Mouse (Mus musculus) adrenal gland, postnatal 10 days (tissue): ENCODE data around the gene Hmga1b. TPM values are rescaled to one million over a fixed set of nuclear protein-coding genes. Genes with fewer than 3 reads are reported as not detected.
"Not testable (repeated sequence)": the region's sequence is repeated elsewhere in the genome, so short reads cannot be mapped to it uniquely, and the experiment has no call there.

Experiments
- DNase-seq: peaks from one replicate; pipeline ENCODE4 v3.0.0; 2021; ENCODE audit warnings: mixed read lengths
- total RNA-seq, 2 experiments: library from RNA; stranded (reverse); gene quantifications; 2 replicates each; pipeline ENCODE4 v1.2.3; 2021

The Hmga1b gene
- total RNA-seq, 2 experiments from 2014 or later, result 23.9 to 46.6 TPM

GRCm38 (mm10) chr11:120784064-120784791 lies 21.6 kb downstream of the Hmga1b start, which contains the start of the genes Rfng and Gps1:
Gene Rfng, minus strand, starts transcription at chr11:120784207.
Gene Gps1, plus strand, starts transcription at chr11:120784272.
- DNase-seq, result peak; percentile 92

GRCm38 (mm10) chr11:120785145-120785544 lies 22.6 kb downstream of the Hmga1b start:
- no peak for DNase-seq

GRCm38 (mm10) chr11:120788460-120788859 lies 25.9 kb downstream of the Hmga1b start:
- not testable (repeated sequence) for DNase-seq

DNA sequence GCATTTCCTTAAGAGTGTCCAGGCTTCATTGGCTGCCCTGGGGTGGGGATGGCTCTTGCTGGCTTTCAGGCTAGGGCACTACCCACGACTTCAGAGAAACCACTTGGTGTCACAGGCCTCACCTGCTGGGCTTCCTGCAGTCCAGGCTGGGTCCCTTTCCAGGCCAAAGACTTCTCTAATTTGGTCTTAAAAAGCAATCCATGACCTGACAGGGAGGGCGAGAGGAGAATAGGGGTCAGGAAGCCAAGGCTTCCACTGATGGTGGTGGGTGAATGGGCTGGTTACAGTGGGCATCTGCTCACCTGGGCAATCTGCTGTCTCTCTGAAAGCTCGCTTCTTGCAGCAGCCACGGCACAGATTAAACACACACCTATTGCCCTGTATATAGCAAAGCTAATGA lies 26.8 kb downstream of the Hmga1b start:
- DNase-seq, result no peak

GRCm38 (mm10) chr11:120789810-120790209 lies 27.2 kb downstream of the Hmga1b start:
- no peak for DNase-seq

DNA sequence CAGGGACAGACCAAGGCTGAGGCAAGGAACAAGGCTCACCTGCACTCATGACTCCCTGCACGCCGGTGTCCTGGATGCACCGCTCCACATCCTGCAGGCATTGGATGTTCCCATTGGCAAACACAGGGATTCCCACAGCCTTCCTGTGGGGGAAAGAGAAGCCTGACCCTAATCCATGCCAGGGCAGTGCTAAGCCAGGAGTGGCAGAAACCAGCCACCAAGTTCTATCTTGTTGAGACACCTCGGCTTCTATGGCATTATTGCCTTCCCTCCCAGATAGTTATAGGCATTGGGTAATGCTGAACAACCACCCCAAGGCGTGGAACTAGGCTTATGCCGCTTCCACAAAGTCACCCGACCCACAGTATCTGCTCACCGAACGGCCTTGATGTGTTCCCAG lies 30.1 kb downstream of the Hmga1b start:
- DNase-seq, result no peak

DNA sequence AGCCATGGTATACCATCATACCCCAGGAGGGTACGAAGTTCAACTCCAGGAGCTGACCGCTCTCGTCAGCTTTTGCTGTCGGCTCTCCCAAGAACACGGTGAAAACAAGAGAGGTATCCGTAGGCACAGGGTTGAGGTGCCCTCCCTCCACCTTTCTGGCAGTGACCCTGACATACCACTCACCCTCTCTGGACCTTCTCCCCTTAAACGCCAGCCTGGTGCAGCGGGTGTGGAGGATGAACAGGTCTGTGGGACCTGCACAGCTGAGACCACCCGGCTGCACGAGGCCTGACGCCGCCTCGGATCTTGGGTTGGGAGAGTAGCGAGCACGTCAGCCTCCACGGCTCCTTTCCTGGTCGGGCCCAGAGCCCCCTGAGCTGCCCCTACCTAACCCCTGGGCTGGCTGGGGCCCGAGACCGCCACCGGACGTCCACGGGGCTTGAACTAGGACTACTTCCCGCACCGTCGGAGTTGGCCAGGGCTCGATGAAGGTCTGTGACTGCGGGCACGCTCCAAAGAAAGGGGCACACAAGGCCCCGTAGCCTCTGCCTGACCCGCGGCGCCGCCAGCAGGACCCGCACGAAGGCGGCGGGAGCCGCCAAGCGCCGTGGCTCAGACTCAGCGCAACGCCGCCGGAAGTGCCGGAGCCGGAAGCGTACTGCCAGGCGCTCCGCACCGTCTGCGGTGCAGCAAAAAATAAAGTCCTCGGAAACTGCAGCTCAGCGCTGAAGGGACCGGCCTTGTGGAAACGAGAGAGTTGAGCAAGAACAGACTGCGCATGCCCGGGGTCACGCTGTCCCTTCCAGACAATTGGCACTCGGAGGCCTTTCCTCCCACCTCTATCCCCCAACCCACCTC lies 33.4 kb downstream of the Hmga1b start, which contains the start of gene Dus1l:
Gene Dus1l, minus strand, starts transcription at position 648 of the 858 bp plus-strand sequence.
- DNase-seq, result peak; percentile 99

DNA sequence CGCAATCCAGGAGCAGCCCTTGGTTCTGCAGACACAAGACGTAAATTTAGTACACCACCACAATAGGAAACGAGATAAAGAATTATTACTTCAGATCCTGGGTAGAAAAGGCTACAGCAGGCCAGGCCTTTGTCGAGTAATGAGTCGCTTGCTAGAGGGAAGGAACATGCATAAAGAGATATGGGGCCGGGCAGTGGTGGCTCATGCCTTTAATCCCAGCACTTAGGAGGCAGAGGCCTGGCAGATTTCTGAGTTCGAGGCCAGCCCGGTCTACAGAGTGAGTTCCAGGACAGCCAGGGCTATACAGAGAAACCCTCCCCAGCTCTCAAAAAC lies 34.0 kb downstream of the Hmga1b start:
- DNase-seq, result no peak

GRCm38 (mm10) chr11:120798244-120798643 lies 35.6 kb downstream of the Hmga1b start:
- no peak for DNase-seq

DNA sequence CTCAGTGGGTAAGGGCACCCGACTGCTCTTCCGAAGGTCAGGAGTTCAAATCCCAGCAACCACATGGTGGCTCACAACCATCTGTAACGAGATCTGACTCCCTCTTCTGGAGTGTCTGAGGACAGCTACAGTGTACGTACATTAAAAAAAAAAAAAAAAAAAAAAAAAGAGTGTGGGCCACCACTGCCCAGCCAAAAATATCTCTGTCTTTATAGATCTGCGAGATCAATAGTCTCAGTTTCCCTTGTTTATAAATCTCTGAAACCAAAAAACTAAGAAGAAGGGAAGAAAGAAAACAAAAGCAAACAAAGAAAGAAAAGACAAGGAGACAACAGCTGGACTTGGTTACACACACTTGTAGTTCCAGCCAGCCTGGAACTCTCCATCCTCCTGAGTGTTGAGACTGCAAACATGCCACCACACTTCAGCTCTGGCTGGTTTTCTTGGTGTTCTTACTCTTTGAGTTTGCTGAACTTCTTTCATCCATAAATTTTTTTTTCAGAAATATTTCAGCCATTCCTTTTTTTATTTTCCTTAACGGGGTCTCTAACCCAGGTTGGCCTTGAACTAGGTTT lies 36.8 kb downstream of the Hmga1b start:
- no peak for DNase-seq

GRCm38 (mm10) chr11:120800061-120800904 lies 37.7 kb downstream of the Hmga1b start:
- peak; percentile 94 for DNase-seq

DNA sequence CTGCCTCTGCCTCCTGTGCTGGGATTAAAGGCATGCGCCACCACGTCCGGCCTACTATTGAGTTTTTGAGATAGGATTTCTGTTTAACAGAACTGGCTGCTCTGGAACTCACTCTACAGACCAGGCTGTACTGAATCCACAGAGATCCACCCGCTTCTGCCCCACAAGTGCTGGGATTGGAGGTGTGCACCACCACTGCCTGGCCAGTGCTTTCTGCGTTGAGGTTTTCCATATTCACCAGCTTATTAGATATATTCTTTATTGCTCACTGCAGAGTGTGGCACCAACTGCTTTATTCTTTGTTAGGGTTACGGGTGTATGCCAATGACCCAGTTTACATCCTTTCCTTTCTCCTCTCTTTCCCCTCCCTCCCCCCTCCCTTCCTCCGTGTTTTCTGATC lies 41.7 kb downstream of the Hmga1b start:
- DNase-seq, result no peak

GRCm38 (mm10) chr11:120804769-120805168 lies 42.2 kb downstream of the Hmga1b start:
- no peak for DNase-seq

- DNase-seq, result no peak
Measured at GRCm38 (mm10) chr11:120805375-120806298, 43.0 kb downstream of the Hmga1b start.

- peak; percentile 40 for DNase-seq
Measured at GRCm38 (mm10) chr11:120808010-120808409, 45.4 kb downstream of the Hmga1b start.

- no peak for DNase-seq
Measured at GRCm38 (mm10) chr11:120812068-120812467, 49.5 kb downstream of the Hmga1b start.
